Mouse (Mus musculus) heart, embryonic 13.5 days (tissue): ENCODE measurements around the gene Zfhx2. TPM values are rescaled to one million over a fixed set of nuclear protein-coding genes. Genes with fewer than 3 reads are reported as not detected.

Experiments
- ATAC-seq: fragments of 200-750 bp; cut with Nextera tagmentation; 2 replicates; pipeline ENCODE4 v1.8.0; 2017; ENCODE audit warnings: moderate TSS enrichment; ENCODE audit not compliant: insufficient number of reproducible peaks, low FRiP score, low TSS enrichment; ENCODE audit errors: extremely low read depth
- H3K27ac ChIP-seq: fragments of 300-500 bp; sonication (generic); replicated peaks from 2 replicates; pipeline ENCODE4 v1.5.1; 2015; ENCODE audit warnings: moderate library complexity, mild to moderate bottlenecking, inconsistent platforms
- H3K27me3 ChIP-seq: fragments of 300-500 bp; sonication (generic); replicated peaks from 2 replicates; pipeline ENCODE4 v1.6.1; 2015; ENCODE audit warnings: mild to moderate bottlenecking, inconsistent platforms
- H3K36me3 ChIP-seq: fragments of 300-500 bp; sonication (generic); 2 replicates; pipeline ENCODE4 v1.6.1; 2015; ENCODE audit warnings: mild to moderate bottlenecking, inconsistent platforms
- H3K4me1 ChIP-seq: fragments of 300-500 bp; sonication (generic); 2 replicates; pipeline ENCODE4 v1.6.1; 2015; ENCODE audit warnings: inconsistent platforms
- H3K4me2 ChIP-seq: fragments of 300-500 bp; sonication (generic); 2 replicates; pipeline ENCODE4 v1.6.1; 2015; ENCODE audit warnings: inconsistent platforms, mild to moderate bottlenecking, moderate library complexity
- H3K4me3 ChIP-seq: fragments of 300-500 bp; sonication (generic); 2 replicates; pipeline ENCODE4 v1.5.1; 2015; ENCODE audit warnings: moderate library complexity, mild to moderate bottlenecking, inconsistent platforms
- H3K9ac ChIP-seq: fragments of 300-500 bp; sonication (generic); 2 replicates; pipeline ENCODE4 v1.6.1; 2015; ENCODE audit warnings: inconsistent platforms, mild to moderate bottlenecking, moderate library complexity
- H3K9me3 ChIP-seq: fragments of 300-500 bp; sonication (generic); 2 replicates; pipeline ENCODE4 v1.6.1; 2016; ENCODE audit warnings: inconsistent platforms
- WGBS: fragments of 180-500 bp; shearing (Covaris S2); methylation state at CpG from one replicate; pipeline ENCODE4 v1.1.7; 2015; ENCODE audit warnings: mixed read lengths; 5-methylcytosine and 5-hydroxymethylcytosine counted together
- polyA plus RNA-seq: library from polyadenylated mRNA; unstranded; fragments of >200 nt; fragmentation: Nextera tagmentation; extraction: Ambion mirVana; gene quantifications from 2 replicates; pipeline ENCODE4 v1.2.1, GENCODE M21; 2015

Gene Zfhx2
- polyA plus RNA-seq, 1 experiment from 2014 or later = 3.0 TPM

- Histone ChIP-seq H3K27ac (no peak overlapping the region), H3K4me3 (no peak overlapping the region), H3K9ac (no peak overlapping the region), H3K4me2 (no peak overlapping the region), H3K27me3 (peaks cover 69% of the 10 kb centered on the region), H3K4me1 (peaks cover 40% of the 10 kb centered on the region), H3K9me3 (no peaks in the 10 kb centered on the region), H3K36me3 (0 out of 2 replicates have a peak, but pooled peaks cover 5% of the 10 kb centered on the region)
- ATAC-seq = no peak
- WGBS = 46% methylated on average over 3 of the region's 3 CpGs
Measured at GRCm38 (mm10) chr14:55076956-55077355, 15.2 kb downstream of the Zfhx2 start.

DNA sequence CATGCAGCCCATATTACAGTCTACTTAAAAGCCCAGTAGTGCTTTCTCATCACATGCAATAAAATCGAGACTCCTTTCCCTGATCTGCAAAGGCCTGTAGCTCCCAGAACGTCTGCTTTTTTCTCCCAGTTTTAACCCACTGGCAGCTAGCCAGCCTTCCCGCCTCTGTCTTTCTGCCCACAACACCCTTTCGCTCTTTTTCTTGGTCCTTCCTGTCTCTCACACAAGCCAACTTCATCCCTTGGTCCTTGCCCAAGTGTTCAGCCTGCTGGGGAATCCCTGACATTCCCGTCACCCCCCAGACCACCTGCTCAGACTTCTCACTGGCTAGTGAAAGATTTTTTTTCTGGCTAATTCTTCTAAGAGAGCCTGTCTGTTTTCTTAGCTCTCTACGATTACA, 15.9 kb downstream of the Zfhx2 start:
- no peak overlapping the region for H3K4me3 ChIP-seq
- no peak overlapping the region for H3K27ac ChIP-seq
- H3K36me3 ChIP-seq = 0 out of 2 replicates have a peak, but pooled peaks cover 5% of the 10 kb centered on the region
- ATAC-seq = no peak
- H3K9ac ChIP-seq = no peak overlapping the region
- peaks cover 76% of the 10 kb centered on the region for H3K27me3 ChIP-seq
- WGBS = 36% methylated on average over 6 of the region's 6 CpGs
- H3K9me3 ChIP-seq = no peaks in the 10 kb centered on the region
- peaks cover 44% of the 10 kb centered on the region for H3K4me1 ChIP-seq
- 0 out of 2 replicates have a peak overlapping the region, but pooled peaks have one; percentile 14 for H3K4me2 ChIP-seq

- H3K9ac ChIP-seq = no peak overlapping the region
- H3K4me3 ChIP-seq = no peak overlapping the region
- H3K36me3 ChIP-seq = 0 out of 2 replicates have a peak, but pooled peaks cover 5% of the 10 kb centered on the region
- 87% methylated on average over 12 of the region's 12 CpGs for WGBS
- no peak overlapping the region for H3K4me2 ChIP-seq
- H3K27ac ChIP-seq = no peak overlapping the region
- H3K27me3 ChIP-seq = peaks cover 88% of the 10 kb centered on the region
- H3K4me1 ChIP-seq = peaks cover 40% of the 10 kb centered on the region
- no peaks in the 10 kb centered on the region for H3K9me3 ChIP-seq
- no peak for ATAC-seq
Measured at GRCm38 (mm10) chr14:55074416-55074815, 17.7 kb downstream of the Zfhx2 start.

GRCm38 (mm10) chr14:55071756-55072155, 20.4 kb downstream of the Zfhx2 start:
- Histone ChIP-seq H3K4me3 (no peak overlapping the region; the same call in 1 of the 2 replicates), H3K9ac (peak overlapping the region; percentile 30)

GRCm38 (mm10) chr14:55066042-55066441, 26.1 kb downstream of the Zfhx2 start:
- H3K27me3 ChIP-seq = peaks cover 52% of the 10 kb centered on the region
- H3K4me3 ChIP-seq = no peak overlapping the region
- H3K27ac ChIP-seq = no peak overlapping the region
- no peak overlapping the region for H3K9ac ChIP-seq
- no peaks in the 10 kb centered on the region for H3K9me3 ChIP-seq
- ATAC-seq = no peak
- H3K4me2 ChIP-seq = no peak overlapping the region
- H3K36me3 ChIP-seq = peaks cover 18% of the 10 kb centered on the region
- 84% methylated on average over 8 of the region's 8 CpGs for WGBS
- H3K4me1 ChIP-seq = peaks cover 14% of the 10 kb centered on the region

More at GRCm38 (mm10) chr14:55071756-55072155, 20.4 kb downstream of the Zfhx2 start:
- Histone ChIP-seq H3K36me3 (peaks cover 15% of the 10 kb centered on the region; the same call in 1 of the 2 replicates), H3K27me3 (peaks cover 62% of the 10 kb centered on the region), H3K4me1 (peaks cover 15% of the 10 kb centered on the region), H3K27ac (no peak overlapping the region), H3K4me2 (peak overlapping the region; percentile 44), H3K9me3 (no peaks in the 10 kb centered on the region)
- ATAC-seq = no peak
- 20% methylated on average over 19 of the region's 19 CpGs for WGBS

DNA sequence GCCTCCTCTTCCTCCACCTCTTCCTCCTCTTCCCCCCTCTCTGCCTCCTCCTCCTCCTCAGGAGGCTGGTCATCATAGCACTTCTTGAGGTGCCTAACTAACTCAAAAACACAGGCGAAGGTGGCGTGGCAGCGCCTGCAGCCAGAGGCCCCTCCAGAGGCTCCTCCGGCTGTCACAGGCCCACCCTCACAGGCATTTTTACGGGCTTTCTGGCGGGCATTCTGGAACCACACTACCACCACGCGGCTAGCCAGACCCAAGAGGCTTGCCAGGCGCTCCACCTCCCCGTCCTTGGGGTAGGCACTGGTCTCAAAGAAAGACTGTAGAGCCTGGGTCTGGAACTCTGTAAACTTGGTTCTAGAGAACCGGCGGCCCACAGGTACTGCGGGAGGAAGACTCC, 26.7 kb downstream of the Zfhx2 start:
- Histone ChIP-seq H3K9me3 (no peaks in the 10 kb centered on the region), H3K27ac (no peak overlapping the region), H3K36me3 (peaks cover 18% of the 10 kb centered on the region), H3K4me3 (no peak overlapping the region), H3K9ac (no peak overlapping the region), H3K4me2 (no peak overlapping the region), H3K27me3 (peaks cover 53% of the 10 kb centered on the region), H3K4me1 (peaks cover 14% of the 10 kb centered on the region)
- WGBS = 78% methylated on average over 13 of the region's 13 CpGs
- ATAC-seq = no peak

- Histone ChIP-seq H3K27ac (no peak overlapping the region), H3K9ac (no peak overlapping the region), H3K4me3 (no peak overlapping the region), H3K36me3 (peaks cover 18% of the 10 kb centered on the region), H3K4me1 (peaks cover 17% of the 10 kb centered on the region), H3K9me3 (no peaks in the 10 kb centered on the region), H3K27me3 (peaks cover 46% of the 10 kb centered on the region), H3K4me2 (no peak overlapping the region)
- ATAC-seq = no peak
- WGBS = 58% methylated on average over 35 of the region's 35 CpGs
Measured at GRCm38 (mm10) chr14:55064481-55065370, 27.4 kb downstream of the Zfhx2 start.

- Histone ChIP-seq H3K4me3 (no peak overlapping the region), H3K9me3 (no peaks in the 10 kb centered on the region), H3K9ac (no peak overlapping the region), H3K27me3 (peaks cover 43% of the 10 kb centered on the region), H3K36me3 (peaks cover 18% of the 10 kb centered on the region), H3K4me2 (peak overlapping the region; percentile 66; the same call in 1 of the 2 replicates), H3K4me1 (peaks cover 23% of the 10 kb centered on the region), H3K27ac (no peak overlapping the region)
- WGBS = 69% methylated on average over 22 of the region's 22 CpGs
- ATAC-seq = no peak
Measured at GRCm38 (mm10) chr14:55063581-55064381, 28.3 kb downstream of the Zfhx2 start.

- Histone ChIP-seq H3K4me1 (peaks cover 23% of the 10 kb centered on the region), H3K27me3 (peaks cover 43% of the 10 kb centered on the region), H3K4me2 (peak overlapping the region; percentile 66), H3K9ac (peak overlapping the region; percentile 56; the same call in 1 of the 2 replicates), H3K4me3 (no peak overlapping the region; the same call in 1 of the 2 replicates), H3K9me3 (no peaks in the 10 kb centered on the region), H3K27ac (no peak overlapping the region), H3K36me3 (peaks cover 18% of the 10 kb centered on the region)
- no peak for ATAC-seq
- 69% methylated on average over 5 of the region's 5 CpGs for WGBS
Measured at GRCm38 (mm10) chr14:55063117-55063516, 29.0 kb downstream of the Zfhx2 start.

DNA sequence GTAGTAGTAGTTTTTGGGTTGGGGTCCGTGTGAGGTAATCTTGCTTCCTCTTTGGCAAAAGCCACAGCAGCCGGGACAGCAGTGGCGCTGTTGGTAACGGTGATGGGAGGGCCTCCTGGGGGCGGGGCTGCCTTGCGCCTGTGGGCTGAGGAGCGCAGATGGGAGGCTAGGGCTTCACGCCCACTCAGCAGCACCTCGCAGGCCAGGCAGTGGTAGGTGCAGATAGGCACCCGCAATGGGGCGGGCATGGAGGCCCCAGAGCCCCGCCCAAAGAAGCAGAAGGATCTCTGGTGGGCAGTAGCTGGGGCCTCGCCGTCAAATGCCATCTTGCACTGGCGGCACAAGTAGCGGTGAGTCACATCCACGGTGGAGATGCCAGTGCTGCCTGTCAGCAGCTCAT, 29.5 kb downstream of the Zfhx2 start:
- Histone ChIP-seq H3K4me2 (peak overlapping the region; percentile 66), H3K9ac (peak overlapping the region; percentile 56), H3K9me3 (no peaks in the 10 kb centered on the region), H3K27me3 (peaks cover 43% of the 10 kb centered on the region), H3K36me3 (peaks cover 14% of the 10 kb centered on the region), H3K4me1 (peaks cover 23% of the 10 kb centered on the region), H3K4me3 (peak overlapping the region; percentile 32), H3K27ac (no peak overlapping the region)
- WGBS = 7% methylated on average over 17 of the region's 17 CpGs
- ATAC-seq = 0 out of 2 replicates have a peak, but pooled peaks have one; percentile 52

- ATAC-seq = no peak
- H3K4me3 ChIP-seq = no peak overlapping the region
- H3K36me3 ChIP-seq = peaks cover 9% of the 10 kb centered on the region
- H3K27me3 ChIP-seq = peaks cover 43% of the 10 kb centered on the region
- 56% methylated on average over 7 of the region's 7 CpGs for WGBS
- no peak overlapping the region for H3K27ac ChIP-seq
- no peak overlapping the region for H3K4me2 ChIP-seq
- H3K9ac ChIP-seq = no peak overlapping the region
- no peaks in the 10 kb centered on the region for H3K9me3 ChIP-seq
- H3K4me1 ChIP-seq = peaks cover 23% of the 10 kb centered on the region
Measured at GRCm38 (mm10) chr14:55061845-55062244, 30.3 kb downstream of the Zfhx2 start.
